Mouse (Mus musculus) midbrain, embryonic 11.5 days (tissue): ENCODE data around the gene Mmp15. TPM values are rescaled to one million over a fixed set of nuclear protein-coding genes. Genes with fewer than 3 reads are reported as not detected.

Experiments used
- ATAC-seq: fragments of 200-750 bp; cut with Nextera tagmentation; 2 replicates; pipeline ENCODE4 v1.8.0; 2017; ENCODE audit warnings: moderate TSS enrichment, moderate library complexity; ENCODE audit not compliant: low FRiP score
- DNase-seq: peaks from one replicate; pipeline ENCODE4 v3.0.0; 2015; ENCODE audit warnings: low spot score; ENCODE audit errors: missing footprints
- H3K27ac ChIP-seq: fragments of 300-500 bp; sonication (generic); 2 replicates; pipeline ENCODE4 v1.5.1; 2014; ENCODE audit warnings: low read depth, low read length
- H3K27me3 ChIP-seq: fragments of 300-500 bp; sonication (generic); 2 replicates; pipeline ENCODE4 v1.6.1; 2014; ENCODE audit warnings: mild to moderate bottlenecking, low read length, moderate library complexity, mixed read lengths; ENCODE audit not compliant: control insufficient read depth, insufficient read depth
- H3K36me3 ChIP-seq: fragments of 300-500 bp; sonication (generic); 2 replicates; pipeline ENCODE4 v1.6.1; 2014; ENCODE audit warnings: mild to moderate bottlenecking, low read length, moderate library complexity, mixed read lengths; ENCODE audit not compliant: control insufficient read depth, insufficient read depth
- H3K4me1 ChIP-seq: fragments of 300-500 bp; sonication (generic); 2 replicates; pipeline ENCODE4 v1.6.1; 2014; ENCODE audit warnings: low read length; ENCODE audit not compliant: control insufficient read depth, insufficient read depth
- H3K4me2 ChIP-seq: fragments of 300-500 bp; sonication (generic); 2 replicates; pipeline ENCODE4 v1.6.1; 2014; ENCODE audit warnings: mild to moderate bottlenecking, moderate library complexity
- H3K4me3 ChIP-seq: fragments of 300-500 bp; sonication (generic); 2 replicates; pipeline ENCODE4 v1.5.1; 2014; ENCODE audit warnings: low read depth, low read length
- H3K9ac ChIP-seq: fragments of 300-500 bp; sonication (generic); 2 replicates; pipeline ENCODE4 v1.6.1; 2014; ENCODE audit warnings: low read length
- H3K9me3 ChIP-seq: fragments of 300-500 bp; sonication (generic); 2 replicates; pipeline ENCODE4 v1.6.1; 2016; ENCODE audit warnings: low read length; ENCODE audit not compliant: control insufficient read depth
- WGBS: fragments of 180-500 bp; shearing (Covaris S2); extraction: QIAGEN DNeasy Blood & Tissue Kit; methylation state at CpG from one replicate; pipeline ENCODE4 v1.1.7; 2014; 5-methylcytosine and 5-hydroxymethylcytosine counted together
- polyA plus RNA-seq: library from polyadenylated mRNA; unstranded; fragments of >200 nt; fragmentation: Nextera tagmentation; extraction: Ambion mirVana; gene quantifications from 2 replicates; pipeline ENCODE4 v1.2.1, GENCODE M21; 2014

Mmp15 gene
- polyA plus RNA-seq, 1 experiment from 2014 or later, result 13.5 TPM

DNA sequence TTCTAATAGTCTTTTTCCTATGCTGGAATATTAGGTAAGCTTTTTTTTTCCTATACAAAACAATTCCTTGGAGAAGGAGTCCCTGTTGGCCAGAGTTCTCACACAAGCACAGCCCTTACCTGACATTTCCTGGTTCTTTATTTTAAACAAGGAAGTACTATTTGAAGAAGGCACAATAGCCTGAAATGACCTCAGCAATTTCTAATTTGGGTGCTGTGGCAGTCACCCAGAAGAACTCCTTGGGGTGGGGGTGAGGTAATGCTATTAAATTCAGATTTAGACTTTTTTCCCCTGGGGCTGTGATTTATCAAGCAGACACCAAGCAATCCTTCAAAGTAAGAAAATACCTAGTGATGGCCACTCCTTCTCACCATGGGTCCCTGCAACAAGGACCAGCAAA, 28.9 kb downstream of the Mmp15 start:
- H3K36me3 ChIP-seq, result no peaks in the 10 kb centered on the region
- H3K4me3 ChIP-seq, result no peak overlapping the region
- H3K9ac ChIP-seq, result no peak overlapping the region
- DNase-seq, result no peak
- no peaks in the 10 kb centered on the region for H3K27me3 ChIP-seq
- ATAC-seq, result no peak
- no peaks in the 10 kb centered on the region for H3K4me1 ChIP-seq
- H3K9me3 ChIP-seq, result no peaks in the 10 kb centered on the region
- H3K4me2 ChIP-seq, result no peak overlapping the region
- no peak overlapping the region for H3K27ac ChIP-seq

DNA sequence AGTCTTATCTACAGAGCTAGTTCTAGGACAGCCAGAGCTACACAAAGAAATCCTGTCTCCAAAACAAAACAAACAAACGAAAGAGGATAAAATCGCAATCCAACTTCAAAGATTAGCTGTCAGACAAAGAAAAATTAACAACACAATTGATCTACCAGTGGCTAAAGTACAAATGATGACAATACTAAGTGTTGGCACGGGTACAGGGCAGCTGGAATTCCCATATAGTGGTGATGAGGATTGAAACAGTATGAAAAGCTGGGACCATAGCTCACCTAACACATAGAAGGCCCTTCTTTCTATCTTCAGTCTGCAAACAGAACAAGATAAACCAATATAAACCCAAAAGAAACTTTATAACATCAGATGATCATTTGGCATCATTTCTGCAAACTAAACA, 29.5 kb downstream of the Mmp15 start:
- H3K27ac ChIP-seq, result no peak overlapping the region
- no peak overlapping the region for H3K9ac ChIP-seq
- WGBS, result 86% methylated on average over 3 of the region's 3 CpGs
- H3K36me3 ChIP-seq, result no peaks in the 10 kb centered on the region
- H3K4me3 ChIP-seq, result no peak overlapping the region
- no peaks in the 10 kb centered on the region for H3K9me3 ChIP-seq
- H3K4me2 ChIP-seq, result no peak overlapping the region
- no peak for ATAC-seq
- no peaks in the 10 kb centered on the region for H3K4me1 ChIP-seq
- no peaks in the 10 kb centered on the region for H3K27me3 ChIP-seq
- DNase-seq, result peak; percentile 68

DNA sequence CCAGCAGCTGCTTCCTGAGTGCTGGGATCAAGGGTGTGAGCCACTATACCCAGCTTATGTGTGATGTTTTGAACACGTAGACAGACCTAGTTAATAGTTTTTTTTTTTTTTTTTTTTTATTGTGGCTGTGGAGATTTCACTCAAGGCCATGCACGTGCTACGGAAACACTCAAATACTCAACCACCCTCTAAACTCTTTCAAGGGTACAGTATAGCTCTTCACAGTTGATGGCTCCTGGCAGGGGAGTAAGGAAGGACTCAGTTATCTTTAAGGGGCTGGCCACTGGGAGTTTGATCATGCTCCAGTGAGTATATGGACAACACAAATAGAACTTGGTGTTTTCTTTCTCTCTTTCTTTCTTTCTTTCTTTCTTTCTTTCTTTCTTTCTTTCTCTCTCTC, 32.4 kb downstream of the Mmp15 start:
- Histone ChIP-seq H3K36me3 (no peaks in the 10 kb centered on the region), H3K4me3 (no peak overlapping the region), H3K4me1 (no peaks in the 10 kb centered on the region), H3K9me3 (no peaks in the 10 kb centered on the region), H3K9ac (no peak overlapping the region), H3K4me2 (no peak overlapping the region), H3K27me3 (no peaks in the 10 kb centered on the region), H3K27ac (no peak overlapping the region)
- 90% methylated on average over 3 of the region's 3 CpGs for WGBS
- ATAC-seq (no peak), DNase-seq (peak; percentile 65)

DNA sequence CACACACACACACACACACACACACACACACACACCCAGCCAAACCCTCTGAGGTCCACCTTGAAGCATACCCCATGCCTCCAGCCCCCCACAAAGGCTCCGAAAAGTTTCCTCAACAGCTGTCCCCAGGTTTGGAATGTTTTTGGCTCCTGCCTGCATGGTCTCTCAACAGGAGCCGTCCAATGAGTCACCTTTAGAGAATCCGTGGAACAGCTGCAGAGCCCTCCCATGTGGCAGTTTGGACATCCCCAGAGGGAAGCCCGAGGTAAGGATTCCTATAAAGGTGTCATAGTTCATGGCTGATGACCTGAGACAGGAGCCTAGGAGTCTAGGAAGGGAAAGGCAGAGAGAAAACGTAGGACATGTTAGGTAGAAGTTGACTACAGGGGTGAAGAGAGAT, 34.0 kb downstream of the Mmp15 start:
- no peak overlapping the region for H3K9ac ChIP-seq
- 73% methylated on average over 5 of the region's 5 CpGs for WGBS
- no peak for ATAC-seq
- DNase-seq, result peak; percentile 53
- no peak overlapping the region for H3K27ac ChIP-seq
- no peak overlapping the region for H3K4me3 ChIP-seq
- no peak overlapping the region for H3K4me2 ChIP-seq
- H3K27me3 ChIP-seq, result no peaks in the 10 kb centered on the region
- H3K4me1 ChIP-seq, result no peaks in the 10 kb centered on the region
- H3K36me3 ChIP-seq, result no peaks in the 10 kb centered on the region
- no peaks in the 10 kb centered on the region for H3K9me3 ChIP-seq

DNA sequence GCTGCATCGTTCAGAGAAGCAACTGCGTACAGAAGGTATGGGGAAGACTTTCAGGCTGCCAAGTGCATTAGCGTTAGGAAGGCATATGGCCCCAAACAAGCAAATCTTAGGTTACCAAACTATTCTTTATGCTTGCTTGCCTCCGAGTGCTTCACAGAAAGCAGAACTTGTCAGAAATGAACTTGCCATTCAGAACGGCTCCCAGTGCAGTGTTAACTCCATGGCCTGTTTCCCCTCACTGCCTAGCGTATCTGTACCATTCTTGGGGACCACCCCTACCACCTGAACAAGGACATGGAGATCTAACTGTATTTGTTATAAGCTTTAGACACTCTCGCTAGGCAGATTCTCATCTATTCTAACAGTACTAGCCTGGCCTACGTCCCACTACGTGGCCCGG, 35.2 kb downstream of the Mmp15 start:
- no peak overlapping the region for H3K4me3 ChIP-seq
- no peak overlapping the region for H3K9ac ChIP-seq
- DNase-seq (peak; percentile 54), ATAC-seq (no peak)
- H3K36me3 ChIP-seq, result no peaks in the 10 kb centered on the region
- no peaks in the 10 kb centered on the region for H3K27me3 ChIP-seq
- H3K4me1 ChIP-seq, result no peaks in the 10 kb centered on the region
- H3K27ac ChIP-seq, result no peak overlapping the region
- H3K4me2 ChIP-seq, result no peak overlapping the region
- WGBS, result 93% methylated on average over 10 of the region's 10 CpGs
- no peaks in the 10 kb centered on the region for H3K9me3 ChIP-seq

DNA sequence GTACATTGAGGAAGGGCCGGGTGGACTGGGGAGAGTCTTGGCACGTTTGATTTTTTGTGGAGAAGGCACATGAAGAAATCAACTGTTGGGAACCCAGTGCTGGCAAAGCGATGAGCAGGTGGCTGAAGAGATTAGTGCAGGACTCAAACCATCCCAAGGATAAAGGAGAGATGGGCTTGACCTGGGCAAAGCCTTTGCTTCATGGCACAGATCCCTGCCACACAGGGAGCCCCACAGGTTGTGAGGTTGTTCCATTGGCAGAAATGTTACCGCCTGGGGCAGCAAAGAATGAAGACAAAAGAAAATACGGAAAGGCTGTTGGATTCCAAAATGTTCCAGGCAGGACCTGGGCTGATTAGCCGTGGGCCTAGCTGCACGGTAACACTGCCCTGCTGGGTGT, 35.9 kb downstream of the Mmp15 start:
- Histone ChIP-seq H3K9me3 (no peaks in the 10 kb centered on the region), H3K4me2 (no peak overlapping the region), H3K27me3 (no peaks in the 10 kb centered on the region), H3K4me1 (no peaks in the 10 kb centered on the region), H3K36me3 (no peaks in the 10 kb centered on the region), H3K27ac (no peak overlapping the region), H3K9ac (no peak overlapping the region), H3K4me3 (no peak overlapping the region)
- no peak for ATAC-seq
- no peak for DNase-seq
- WGBS, result 83% methylated on average over 7 of the region's 7 CpGs

DNA sequence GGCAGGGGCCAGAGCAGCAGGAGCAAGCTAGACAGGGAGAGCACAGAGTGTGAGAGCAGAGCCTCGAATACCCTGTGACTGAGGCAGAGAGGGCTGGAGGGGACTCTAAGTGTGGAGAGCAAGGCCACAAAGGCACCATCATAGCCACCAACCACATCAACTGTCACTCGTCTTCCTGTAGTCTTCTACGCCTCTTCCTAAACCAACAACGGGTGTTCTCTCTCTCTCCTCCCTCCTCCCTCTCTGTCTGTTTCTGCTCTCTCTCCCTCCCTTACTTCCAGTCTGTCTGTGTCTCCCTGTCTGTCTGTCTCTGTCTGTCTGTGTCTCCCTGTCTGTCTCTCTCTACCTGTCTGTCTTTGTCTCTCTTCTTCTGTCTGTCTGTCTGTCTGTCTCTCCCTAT, 38.2 kb downstream of the Mmp15 start:
- ATAC-seq, result no peak
- WGBS, result 73% methylated on average over 4 of the region's 4 CpGs

DNA sequence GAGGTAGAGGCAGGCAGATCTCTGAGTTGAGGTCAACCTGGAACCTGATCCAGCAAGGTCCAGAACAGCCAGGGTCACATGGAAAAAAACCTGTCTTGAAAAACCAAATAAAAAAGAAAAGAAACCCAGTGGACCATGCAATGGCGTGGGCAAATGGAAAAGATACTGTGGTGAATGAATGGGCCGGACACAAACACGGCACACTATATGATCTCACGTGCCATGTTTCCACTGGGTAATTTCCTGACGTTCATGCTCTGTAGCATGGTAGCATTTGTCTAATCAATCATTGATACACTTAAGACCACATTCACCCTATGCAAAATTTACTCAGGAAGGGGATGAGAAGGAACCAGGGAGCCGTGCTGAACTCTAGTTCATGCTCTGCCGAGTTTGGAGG, 39.0 kb downstream of the Mmp15 start:
- no peak for DNase-seq
- WGBS, result 85% methylated on average over 7 of the region's 7 CpGs
- Histone ChIP-seq H3K27me3 (no peaks in the 10 kb centered on the region), H3K27ac (no peak overlapping the region), H3K4me3 (no peak overlapping the region), H3K4me1 (peaks cover 5% of the 10 kb centered on the region; the same call in 1 of the 2 replicates), H3K9ac (no peak overlapping the region), H3K36me3 (no peaks in the 10 kb centered on the region), H3K4me2 (no peak overlapping the region), H3K9me3 (no peaks in the 10 kb centered on the region)
- ATAC-seq, result no peak

More for the DNA sequence above, 38.2 kb downstream of the Mmp15 start:
- DNase-seq, result peak; percentile 35
- no peaks in the 10 kb centered on the region for H3K9me3 ChIP-seq
- no peak overlapping the region for H3K27ac ChIP-seq
- H3K36me3 ChIP-seq, result no peaks in the 10 kb centered on the region
- no peak overlapping the region for H3K9ac ChIP-seq
- H3K27me3 ChIP-seq, result no peaks in the 10 kb centered on the region
- peaks cover 3% of the 10 kb centered on the region; the same call in 1 of the 2 replicates for H3K4me1 ChIP-seq
- H3K4me3 ChIP-seq, result no peak overlapping the region
- H3K4me2 ChIP-seq, result no peak overlapping the region

DNA sequence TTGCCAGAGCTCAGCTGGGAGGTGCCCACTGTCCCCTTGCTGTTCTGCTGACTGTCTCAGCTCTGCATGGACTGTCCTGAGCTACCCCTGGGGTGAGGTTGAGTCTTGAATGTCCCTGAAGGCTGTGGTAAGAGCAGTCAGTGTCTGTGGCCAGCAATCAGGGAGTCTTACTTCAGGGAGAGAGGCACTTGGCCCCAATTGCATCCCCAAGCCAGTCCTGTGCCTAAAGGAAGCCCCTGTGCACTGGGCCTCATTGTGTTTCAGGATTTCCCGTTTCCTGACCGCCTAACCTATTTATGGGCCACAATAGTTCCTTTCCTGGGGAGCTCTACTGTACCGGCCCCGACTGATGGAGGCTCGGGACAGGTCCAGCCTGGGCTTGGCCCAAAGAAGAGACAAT, 40.5 kb downstream of the Mmp15 start:
- ATAC-seq, result no peak
- no peaks in the 10 kb centered on the region for H3K9me3 ChIP-seq

More for the DNA sequence above, 40.5 kb downstream of the Mmp15 start:
- Histone ChIP-seq H3K36me3 (no peaks in the 10 kb centered on the region), H3K27me3 (no peaks in the 10 kb centered on the region), H3K4me1 (peaks cover 7% of the 10 kb centered on the region; the same call in 1 of the 2 replicates), H3K27ac (no peak overlapping the region), H3K4me2 (no peak overlapping the region), H3K4me3 (no peak overlapping the region), H3K9ac (no peak overlapping the region)
- 78% methylated on average over 5 of the region's 5 CpGs for WGBS
- DNase-seq, result peak; percentile 56
